Comparison of ENCODE assay signal across 17 mouse cellular contexts in the genomic region with DNA sequence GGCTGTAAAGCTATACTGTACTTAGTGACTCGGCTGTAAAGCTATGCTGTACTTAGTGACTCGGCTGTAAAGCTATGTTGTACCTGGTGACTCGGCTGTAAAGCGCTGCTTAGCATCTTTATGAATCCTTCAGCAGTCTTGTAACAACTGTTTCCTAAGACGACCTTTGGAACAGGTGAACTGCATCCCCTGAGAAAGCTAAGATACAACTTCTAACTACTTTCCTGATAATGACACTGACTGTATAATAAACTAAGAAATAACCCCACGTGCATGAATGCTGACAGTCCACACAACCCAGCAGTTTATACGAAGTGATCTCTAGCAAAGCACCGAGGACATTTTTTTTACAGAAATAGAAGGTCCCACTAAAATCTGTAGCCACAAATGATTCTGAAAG. TPM values are rescaled to one million over a fixed set of nuclear protein-coding genes. Genes with fewer than 3 reads are reported as not detected.
"Had no signal": no experiment of that assay in that cellular context is flagged by ENCODE, and none has a peak within 500 bp of the region (broad histone marks: within the 10 kb centered on the region; RNA-seq: fewer than 3 reads in every experiment).

No protein-coding gene starts in this region.

- H3K27me3 ChIP-seq: neural tube, embryonic 12.5 days; neural tube, embryonic 13.5 days; neural tube, embryonic 15.5 days; stomach, embryonic 15.5 days had no signal

- H3K4me1 ChIP-seq: neural tube, embryonic 12.5 days; neural tube, embryonic 13.5 days; neural tube, embryonic 15.5 days; stomach, embryonic 15.5 days had no signal

- H3K4me2 ChIP-seq: neural tube, embryonic 12.5 days; neural tube, embryonic 13.5 days; neural tube, embryonic 15.5 days; stomach, embryonic 15.5 days had no signal

- H3K4me3 ChIP-seq: neural tube, embryonic 12.5 days; neural tube, embryonic 13.5 days; neural tube, embryonic 15.5 days; stomach, embryonic 15.5 days had no signal

- H3K27ac ChIP-seq: neural tube, embryonic 12.5 days; neural tube, embryonic 13.5 days; neural tube, embryonic 15.5 days; stomach, embryonic 15.5 days; stomach, postnatal 0 days had no signal

- DNase-seq: retina, postnatal 1 day; right cerebral cortex, adult 18-20 months; right cerebral cortex, postnatal 14 days; right cerebral cortex, postnatal 25 days; right cerebral cortex, postnatal 4 days; spleen, adult 18-20 months; thymus, adult 18-20 months; thymus, adult 2 months; thymus, postnatal 14 days; thymus, postnatal 36 days; thymus, postnatal 4 days had no signal

- H3K9ac ChIP-seq: neural tube, embryonic 12.5 days; neural tube, embryonic 13.5 days; neural tube, embryonic 15.5 days; stomach, embryonic 15.5 days had no signal

- H3K9me3 ChIP-seq: neural tube, embryonic 12.5 days; neural tube, embryonic 13.5 days; neural tube, embryonic 15.5 days; stomach, embryonic 15.5 days had no signal

RNA-seq across cellular contexts. Expression of gene Tgfb2, which starts 27.3 kb away (rescaled TPM):
- total RNA-seq: neutrophil, adult 5-6 weeks had no signal
